Mouse (Mus musculus) kidney, adult 2 months (tissue): ENCODE results near the gene Eif3a. TPM values are rescaled to one million over a fixed set of nuclear protein-coding genes. Genes with fewer than 3 reads are reported as not detected.

Experiments
- DNase-seq: peaks from one replicate; pipeline ENCODE4 v3.0.0; 2021
- H3K27ac ChIP-seq: fragments of 200-500 bp; 2 replicates; pipeline ENCODE4 v1.5.1; 2012; ENCODE audit warnings: low read depth, low read length, control low read depth, inconsistent platforms; ENCODE audit not compliant: insufficient read depth
- H3K27me3 ChIP-seq: fragments of 200-500 bp; replicated peaks from 2 replicates; pipeline ENCODE4 v1.6.1; 2012; ENCODE audit warnings: mild to moderate bottlenecking, moderate library complexity, low read length, inconsistent platforms; ENCODE audit not compliant: control insufficient read depth, insufficient read depth
- H3K36me3 ChIP-seq: fragments of 200-500 bp; 2 replicates; pipeline ENCODE4 v1.6.1; 2012; ENCODE audit warnings: mild to moderate bottlenecking, moderate library complexity, low read length, inconsistent platforms; ENCODE audit not compliant: control insufficient read depth, insufficient read depth
- H3K4me1 ChIP-seq: fragments of 200-500 bp; 2 replicates; pipeline ENCODE4 v1.6.1; 2011; ENCODE audit warnings: low read length; ENCODE audit not compliant: control insufficient read depth, insufficient read depth
- H3K4me3 ChIP-seq: fragments of 200-500 bp; 2 replicates; pipeline ENCODE4 v1.5.1; 2011; ENCODE audit warnings: mild to moderate bottlenecking, low read depth, low read length, control low read depth; ENCODE audit not compliant: insufficient read depth
- CTCF ChIP-seq: fragments of 200-500 bp; conservative IDR thresholded peaks from 2 replicates; pipeline ENCODE4 v1.5.1; 2011; ENCODE audit warnings: low read depth, mild to moderate bottlenecking, control low read depth, low read length, moderate library complexity, mixed read lengths; ENCODE audit not compliant: insufficient read depth, insufficient read length
- POLR2A ChIP-seq: fragments of 200-500 bp; IDR thresholded peaks from one replicate; pipeline ENCODE4 v1.6.1; 2011; ENCODE audit warnings: low read depth, low read length, control low read depth
- WGBS: fragments of 180-500 bp; shearing (Covaris S2); methylation state at CpG from one replicate; pipeline ENCODE4 v1.1.7; 2018; 5-methylcytosine and 5-hydroxymethylcytosine counted together
- polyA plus RNA-seq: library from polyadenylated mRNA; depleted of rRNA; stranded (reverse); fragments of >200 nt; gene quantifications from 2 replicates; pipeline ENCODE4 v1.2.3, GENCODE M21; 2012; rRNA removed

Gene Eif3a
- polyA plus RNA-seq = 22.6 and 29.1 TPM in 2 replicates

DNA sequence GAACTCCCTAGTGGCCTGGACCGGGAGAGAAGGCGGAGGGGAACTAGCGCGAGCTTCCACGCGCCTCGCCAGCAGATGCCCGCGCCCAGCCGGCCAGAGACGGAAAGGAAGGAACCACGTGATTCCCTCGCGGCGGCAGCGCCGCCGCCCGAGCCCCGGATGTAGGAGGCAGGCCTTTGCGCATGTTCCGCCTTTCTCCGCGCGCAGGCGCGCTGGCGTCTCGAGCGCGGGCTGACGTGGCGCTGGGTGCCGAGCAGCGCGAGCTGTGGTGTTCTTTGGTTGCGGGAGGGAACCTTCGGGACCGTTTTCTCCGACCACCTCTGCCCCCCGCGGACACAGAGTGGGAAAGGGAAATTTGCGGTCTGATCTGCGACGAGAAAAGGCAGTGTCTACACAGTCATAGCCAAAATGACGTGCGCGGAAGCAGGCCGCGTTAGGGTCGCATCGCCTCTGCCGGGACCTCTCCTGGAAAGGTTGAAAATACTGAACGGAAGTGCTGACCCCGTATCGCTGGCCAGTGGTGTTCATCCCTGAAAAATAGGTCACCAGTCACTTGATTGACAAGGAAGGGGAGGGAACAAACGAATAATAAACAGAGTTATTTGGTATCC, at the start of gene Eif3a:
Gene Eif3a, minus strand, starts transcription at position 108 of the 611 bp plus-strand sequence.
- DNase-seq = peak; percentile 97
- under 1% methylated on average over 57 of the region's 57 CpGs for WGBS
- H3K4me3 ChIP-seq = peak within 1 kb of the TSS; percentile 88
- peak within 1 kb of the TSS; percentile 97 for H3K27ac ChIP-seq
- H3K36me3 ChIP-seq = no peaks in the 10 kb centered on the region
- no peak for TF ChIP-seq CTCF
- peak; percentile 75 for TF ChIP-seq POLR2A
- H3K4me1 ChIP-seq = peaks cover 12% of the 10 kb centered on the region
- no peaks in the 10 kb centered on the region for H3K27me3 ChIP-seq

DNA sequence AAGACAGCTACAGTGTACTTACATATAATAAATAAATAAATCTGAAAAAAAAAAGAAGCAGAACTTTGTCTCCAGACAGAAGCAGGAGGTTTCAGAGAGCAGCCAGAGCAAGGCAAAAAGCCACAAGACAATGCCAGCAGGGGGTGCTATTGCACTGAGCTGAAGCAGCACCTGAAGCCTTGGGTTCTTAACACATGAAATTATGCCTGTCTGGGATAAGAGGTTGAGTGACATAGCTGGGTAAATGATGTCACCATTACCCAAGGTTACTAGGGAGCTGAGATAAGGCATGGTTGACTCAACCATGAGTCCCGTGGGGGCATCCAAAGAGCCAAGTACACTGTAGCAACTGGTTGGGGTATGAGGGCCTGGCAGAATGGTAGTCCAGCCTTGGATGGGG, 47.3 kb upstream of the Eif3a start:
- no peak overlapping the region for H3K4me3 ChIP-seq
- TF ChIP-seq CTCF (peak; percentile 78), POLR2A (no peak)
- H3K4me1 ChIP-seq = no peaks in the 10 kb centered on the region
- no peak overlapping the region for H3K27ac ChIP-seq
- 83% methylated on average over 1 of the region's 1 CpGs for WGBS
- peak; percentile 73 for DNase-seq
- H3K27me3 ChIP-seq = no peaks in the 10 kb centered on the region
- H3K36me3 ChIP-seq = peaks cover 5% of the 10 kb centered on the region

DNA sequence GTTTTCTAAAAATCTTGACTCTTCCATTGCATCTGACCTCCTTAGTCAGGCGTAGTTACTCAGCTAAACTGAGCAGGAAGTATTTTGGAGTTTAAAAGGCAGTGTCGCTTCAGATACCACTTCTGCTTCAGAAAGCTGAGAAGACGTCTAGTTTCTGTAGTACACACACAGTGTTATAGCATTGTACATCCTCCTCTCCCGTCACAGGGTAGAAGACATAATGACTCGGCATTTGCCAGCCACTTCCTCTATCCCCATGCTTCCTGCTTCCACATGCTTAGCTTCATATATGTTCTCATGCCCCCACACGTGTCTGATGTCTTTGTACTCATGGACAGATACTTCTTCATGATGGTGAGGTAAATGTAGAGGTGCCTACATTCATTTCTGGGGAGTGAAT, 28.2 kb upstream of the Eif3a start:
- H3K27ac ChIP-seq = no peak overlapping the region
- no peak overlapping the region for H3K4me3 ChIP-seq
- H3K4me1 ChIP-seq = no peaks in the 10 kb centered on the region
- H3K27me3 ChIP-seq = no peaks in the 10 kb centered on the region
- 92% methylated on average over 6 of the region's 6 CpGs for WGBS
- H3K36me3 ChIP-seq = peaks cover 9% of the 10 kb centered on the region; the same call in 1 of the 2 replicates
- DNase-seq = no peak
- TF ChIP-seq CTCF (no peak), POLR2A (no peak)

DNA sequence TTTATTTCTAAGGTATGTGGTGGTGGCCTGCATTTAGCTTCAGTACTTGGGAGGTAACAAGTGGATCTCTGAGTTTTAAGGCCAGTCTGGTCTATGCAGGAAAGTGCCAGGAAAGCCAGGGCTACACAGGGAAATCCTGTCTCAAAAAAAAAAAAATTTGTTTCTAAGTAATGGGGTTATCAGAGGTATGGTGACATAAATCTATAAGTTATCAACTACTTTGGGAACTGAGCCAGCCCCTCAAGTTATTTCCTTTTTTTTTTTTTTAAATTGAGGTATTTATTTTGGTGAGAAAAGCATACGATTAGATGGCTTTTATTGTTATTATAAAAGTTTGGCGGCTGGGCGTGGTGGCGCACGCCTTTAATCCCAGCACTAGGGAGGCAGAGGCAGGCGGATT, 22.7 kb upstream of the Eif3a start:
- DNase-seq = no peak
- Histone ChIP-seq H3K27me3 (no peaks in the 10 kb centered on the region; the same call in 1 of the 2 replicates), H3K27ac (no peak overlapping the region), H3K4me1 (0 out of 2 replicates have a peak, but pooled peaks cover 3% of the 10 kb centered on the region), H3K4me3 (no peak overlapping the region), H3K36me3 (peaks cover 2% of the 10 kb centered on the region; the same call in 1 of the 2 replicates)
- whole genome bisulfite sequencing = 92% methylated on average over 6 of the region's 6 CpGs
- TF ChIP-seq CTCF = no peak
- no peak for TF ChIP-seq POLR2A

DNA sequence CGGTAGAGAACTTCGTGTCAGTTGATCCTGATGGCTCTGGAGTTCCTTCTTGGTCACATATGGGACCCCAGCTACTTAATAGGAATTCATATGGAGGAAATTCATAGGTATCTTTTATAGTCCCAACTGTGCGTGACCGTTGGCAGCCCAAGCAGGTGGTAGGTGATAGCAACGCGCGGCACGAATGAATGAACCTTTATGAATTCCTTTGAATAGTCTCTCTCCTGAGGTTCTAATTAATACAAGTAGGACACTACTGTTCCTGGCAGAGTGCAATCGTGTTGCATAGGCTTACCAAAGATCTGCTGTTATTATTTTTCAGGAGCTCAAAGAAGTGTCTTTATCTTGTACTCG, 21.6 kb upstream of the Eif3a start:
- Histone ChIP-seq H3K27me3 (no peaks in the 10 kb centered on the region; the same call in 1 of the 2 replicates), H3K4me1 (0 out of 2 replicates have a peak, but pooled peaks cover 3% of the 10 kb centered on the region), H3K36me3 (peaks cover 2% of the 10 kb centered on the region; the same call in 1 of the 2 replicates), H3K27ac (no peak overlapping the region), H3K4me3 (peak overlapping the region; percentile 80)
- WGBS = 18% methylated on average over 10 of the region's 10 CpGs
- TF ChIP-seq CTCF (no peak), POLR2A (no peak)
- no peak for DNase-seq

DNA sequence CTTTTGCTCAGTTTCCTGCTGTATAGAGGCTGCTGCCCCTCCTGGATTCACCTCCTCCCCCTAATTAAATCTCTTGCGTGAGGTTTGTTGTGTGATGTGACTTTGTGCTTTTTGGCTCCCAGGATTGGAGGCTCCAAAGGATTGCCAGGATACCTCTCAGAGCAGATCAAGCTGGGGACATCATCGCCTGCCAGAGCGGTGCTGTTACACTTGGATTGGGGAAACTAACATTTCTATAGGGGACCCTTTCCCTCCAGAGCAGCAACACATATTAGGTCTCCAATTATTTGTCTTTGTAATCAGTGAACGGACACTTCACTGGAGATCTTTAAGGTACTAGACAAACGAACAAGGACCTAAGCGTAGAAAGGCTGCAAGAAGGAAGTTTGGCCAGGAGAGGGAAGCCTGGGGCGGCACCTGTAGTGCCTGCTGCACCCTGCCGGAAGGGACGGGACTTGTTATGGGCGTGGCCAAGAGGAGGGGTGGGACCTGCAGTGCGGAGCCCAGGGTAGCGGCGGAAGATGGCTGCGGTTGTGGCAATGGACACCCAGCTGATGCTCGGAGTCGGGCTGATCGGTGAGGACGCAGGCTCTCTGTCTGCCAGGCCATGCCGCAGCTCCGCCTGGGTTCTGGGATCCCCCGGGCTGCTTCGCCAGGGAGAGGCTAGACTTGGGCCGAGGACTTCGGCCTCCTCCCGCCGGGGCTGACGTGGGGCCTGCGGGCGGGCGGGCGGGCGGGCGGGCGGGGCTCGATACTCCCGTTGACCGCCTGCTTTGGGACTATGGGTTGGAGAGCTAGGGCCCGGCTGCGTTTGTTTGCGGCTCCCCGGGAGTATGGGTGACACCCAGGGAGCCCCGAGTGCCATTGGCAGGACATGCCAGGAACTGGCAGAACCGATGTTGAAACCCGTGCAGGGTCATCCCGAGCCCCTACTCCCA, 20.9 kb upstream of the Eif3a start, which contains the start of gene Fam45a:
Gene Fam45a, plus strand, starts transcription at position 488 of the 938 bp plus-strand sequence.
- Histone ChIP-seq H3K4me3 (peak within 1 kb of the TSS; percentile 80), H3K27ac (peak within 1 kb of the TSS; percentile 36; the same call in 1 of the 2 replicates), H3K27me3 (no peaks in the 10 kb centered on the region; the same call in 1 of the 2 replicates), H3K4me1 (0 out of 2 replicates have a peak, but pooled peaks cover 3% of the 10 kb centered on the region), H3K36me3 (no peaks in the 10 kb centered on the region)
- DNase-seq = peak; percentile 95
- whole genome bisulfite sequencing = 3% methylated on average over 45 of the region's 45 CpGs
- TF ChIP-seq CTCF (peak; percentile 70), POLR2A (peak; percentile 67)

DNA sequence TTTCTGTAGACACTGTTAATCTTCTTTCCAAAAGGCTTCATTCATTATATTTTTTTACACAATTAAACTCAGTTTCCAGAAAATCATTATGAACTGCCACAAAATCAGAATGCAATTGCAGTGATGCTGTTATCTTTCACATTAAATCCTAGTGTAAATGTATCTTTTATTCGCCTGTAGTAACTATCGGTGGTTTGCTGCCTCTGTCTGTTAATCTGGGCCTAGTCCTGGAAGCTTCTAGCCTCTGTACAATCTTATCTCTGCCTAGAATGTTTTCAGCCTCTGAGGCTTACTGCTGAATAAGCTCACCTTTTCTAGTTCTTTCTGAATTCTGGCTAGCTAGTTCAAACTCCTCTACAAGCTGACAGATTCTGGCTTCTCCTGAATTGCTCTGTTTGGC, 19.5 kb upstream of the Eif3a start:
- H3K36me3 ChIP-seq = no peaks in the 10 kb centered on the region
- H3K27ac ChIP-seq = no peak overlapping the region
- no peak for TF ChIP-seq POLR2A
- TF ChIP-seq CTCF = no peak
- WGBS = 99% methylated on average over 2 of the region's 2 CpGs
- DNase-seq = no peak
- no peaks in the 10 kb centered on the region; the same call in 1 of the 2 replicates for H3K27me3 ChIP-seq
- no peak overlapping the region for H3K4me3 ChIP-seq
- 0 out of 2 replicates have a peak, but pooled peaks cover 3% of the 10 kb centered on the region for H3K4me1 ChIP-seq
